Mouse (Mus musculus): ENCODE data around the gene Kif1b.

- TF ChIP-seq CTCF (IDR thresholded peaks at IDR 0.05; ENCODE audit: control insufficient read depth, insufficient read depth, insufficient read length) (no peak), USF1 (IDR thresholded peaks at IDR 0.05; ENCODE audit: low read depth) (no peak), MYOG (IDR thresholded peaks at IDR 0.05; ENCODE audit: control insufficient read depth, extremely low read depth, insufficient read length) (no peak), MYOD1 (IDR thresholded peaks at IDR 0.05; ENCODE audit: control insufficient read depth, insufficient read length, low read depth) (no peak)
Measured at GRCm38 (mm10) chr4:149177046-149177445, 130.4 kb downstream of the Kif1b start.

All from C2C12 (cell line).